Mouse (Mus musculus): ENCODE results near the gene Pitpnc1. TPM values are rescaled to one million over a fixed set of nuclear protein-coding genes. Genes with fewer than 3 reads are reported as not detected.

Gene Pitpnc1
- total RNA-seq, 2 experiments from 2014 or later, result 59.4 to 114 TPM

DNA sequence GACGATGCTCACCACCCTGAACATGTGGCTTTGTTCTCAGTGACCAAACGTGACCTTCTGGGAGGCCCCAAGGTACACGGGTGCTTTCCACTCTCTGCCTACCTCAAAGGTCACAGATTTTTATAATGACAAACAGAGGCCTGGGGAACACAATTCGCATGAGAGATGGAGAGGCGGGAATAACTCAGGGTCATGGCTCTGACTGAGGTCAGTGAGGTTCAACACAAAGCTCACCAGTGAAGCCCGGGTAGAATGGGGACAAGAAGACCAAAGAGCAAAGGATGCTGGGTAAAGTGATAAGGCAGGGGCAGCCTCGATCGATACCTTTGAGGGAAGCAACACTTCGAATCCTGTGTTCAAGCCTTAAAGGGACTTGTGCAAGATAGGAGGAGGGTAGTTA is 206.7 kb downstream of the Pitpnc1 start:
- intact Hi-C loops (cut with DNase I), result no loop called here

GRCm38 (mm10) chr11:107259428-107259827 is 211.1 kb downstream of the Pitpnc1 start:
- H3K27ac ChIP-seq, result no peak overlapping the region
- TF ChIP-seq CTCF (IDR thresholded peaks at IDR 0.05), result no peak
- H3K4me3 ChIP-seq, result no peak overlapping the region
- no peak for DNase-seq
- intact Hi-C loops (cut with DNase I), result no loop called here

More for the DNA sequence above, 206.7 kb downstream of the Pitpnc1 start:
- H3K27ac ChIP-seq, result peak overlapping the region; percentile 9
- TF ChIP-seq CTCF (IDR thresholded peaks at IDR 0.05), result no peak
- no peak overlapping the region for H3K4me3 ChIP-seq
- DNase-seq, result no peak

DNA sequence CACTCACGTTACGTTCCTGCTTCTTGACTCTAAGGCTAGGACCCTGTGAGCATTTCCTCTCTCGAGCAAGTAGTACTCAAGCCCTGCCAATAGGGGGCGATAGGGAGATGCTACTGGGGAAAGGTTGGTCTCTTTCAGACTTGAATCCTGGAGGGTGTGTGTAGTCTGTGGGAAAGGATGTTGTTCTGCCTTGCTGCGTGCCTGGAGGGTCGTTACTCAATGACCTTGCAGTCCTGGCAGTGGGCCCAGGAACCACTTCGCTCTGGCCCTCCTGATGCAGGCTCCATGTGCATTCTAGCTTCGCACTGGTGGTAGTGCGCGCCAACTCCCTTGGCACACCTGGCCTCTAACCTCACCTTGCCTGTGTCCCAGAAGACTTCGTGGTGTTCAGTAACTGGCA is 215.3 kb downstream of the Pitpnc1 start:
- peak; percentile 63 for DNase-seq
- H3K27ac ChIP-seq, result peak overlapping the region; percentile 35; the same call in 1 of the 2 replicates
- H3K4me3 ChIP-seq, result no peak overlapping the region
- peak; percentile 54 for TF ChIP-seq CTCF (IDR thresholded peaks at IDR 0.05)
- intact Hi-C loops (cut with DNase I), result no loop called here

DNA sequence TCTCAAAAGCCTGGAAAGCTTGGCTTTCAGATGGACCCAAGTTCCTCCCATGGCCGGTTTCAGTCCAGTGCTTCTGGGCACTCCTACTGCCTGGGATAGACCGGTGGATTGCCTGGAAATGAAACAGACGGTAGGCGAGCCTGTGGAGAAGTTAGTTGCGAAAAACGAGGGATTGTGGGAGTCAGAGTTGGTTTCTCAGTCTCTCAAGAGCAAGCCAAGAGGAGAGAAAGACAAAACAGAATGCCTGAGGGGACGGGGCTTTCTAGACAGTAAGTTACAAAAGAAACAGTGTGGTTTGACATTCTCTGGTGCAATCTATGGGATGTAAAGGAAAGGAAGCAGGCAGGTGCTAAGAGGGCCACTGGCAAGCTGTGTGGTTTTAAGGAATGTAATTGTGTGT is 216.3 kb downstream of the Pitpnc1 start:
- no peak for DNase-seq
- TF ChIP-seq CTCF (IDR thresholded peaks at IDR 0.05), result no peak
- peak overlapping the region; percentile 16; the same call in 1 of the 2 replicates for H3K27ac ChIP-seq
- intact Hi-C loops (cut with DNase I), result no loop called here
- no peak overlapping the region for H3K4me3 ChIP-seq

GRCm38 (mm10) chr11:107252026-107252425 is 218.5 kb downstream of the Pitpnc1 start:
- H3K4me3 ChIP-seq, result no peak overlapping the region
- intact Hi-C loops (cut with DNase I), result no loop called here
- DNase-seq, result no peak
- TF ChIP-seq CTCF (IDR thresholded peaks at IDR 0.05), result no peak
- peak overlapping the region; percentile 84 for H3K27ac ChIP-seq

DNA sequence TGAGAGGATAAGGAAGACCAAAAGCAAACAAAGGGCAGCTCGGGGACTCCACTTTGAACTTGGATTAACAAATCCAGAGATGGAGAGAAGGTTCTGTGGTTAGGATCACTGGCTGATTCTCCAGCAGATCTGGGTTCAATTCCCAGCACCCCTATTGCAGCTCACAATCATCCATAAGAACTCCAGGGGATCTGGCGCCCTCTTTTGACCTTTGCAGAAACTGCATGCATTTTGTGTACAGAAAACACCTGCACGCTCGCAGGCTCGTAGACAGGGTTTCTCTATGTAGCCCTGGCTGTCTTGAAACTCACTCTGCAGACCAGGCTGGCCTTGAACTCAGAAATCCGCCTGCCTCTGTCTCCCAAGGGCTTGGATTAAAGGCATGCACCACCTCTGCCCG is 219.0 kb downstream of the Pitpnc1 start:
- intact Hi-C loops (cut with DNase I), result no loop called here
- no peak for DNase-seq
- no peak overlapping the region for H3K4me3 ChIP-seq
- peak; percentile 46 for TF ChIP-seq CTCF (IDR thresholded peaks at IDR 0.05)
- peak overlapping the region; percentile 84 for H3K27ac ChIP-seq

DNA sequence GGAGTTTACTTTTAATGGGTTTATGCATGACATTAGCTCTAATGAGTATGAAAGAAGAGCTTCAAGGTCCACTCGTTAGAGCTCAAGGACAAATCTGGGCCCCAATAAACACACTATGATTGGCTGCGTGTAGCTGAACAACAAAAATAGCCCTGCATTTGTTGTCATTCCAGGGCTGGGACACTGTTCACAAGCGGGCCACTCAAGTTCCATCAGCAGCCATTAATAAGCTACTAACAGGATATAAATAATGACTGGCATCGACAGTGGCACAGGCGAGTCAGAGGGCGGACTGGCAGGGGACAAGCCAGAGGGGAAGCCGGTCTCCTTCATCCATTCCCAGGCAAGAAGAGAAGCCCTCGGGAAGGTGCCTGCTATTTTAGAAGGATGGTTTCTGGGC is 219.6 kb downstream of the Pitpnc1 start:
- no peak overlapping the region for H3K4me3 ChIP-seq
- no peak for TF ChIP-seq CTCF (IDR thresholded peaks at IDR 0.05)
- peak overlapping the region; percentile 84 for H3K27ac ChIP-seq
- intact Hi-C loops (cut with DNase I), result no loop called here
- peak; percentile 55 for DNase-seq

GRCm38 (mm10) chr11:107248753-107249152 is 221.7 kb downstream of the Pitpnc1 start:
- Histone ChIP-seq H3K27ac (peak overlapping the region; percentile 84), H3K4me3 (no peak overlapping the region)
- TF ChIP-seq CTCF (IDR thresholded peaks at IDR 0.05), result no peak
- intact Hi-C loops (cut with DNase I), result no loop called here
- DNase-seq, result peak; percentile 58

GRCm38 (mm10) chr11:107245657-107246056 is 224.8 kb downstream of the Pitpnc1 start:
- TF ChIP-seq CTCF (IDR thresholded peaks at IDR 0.05), result peak; percentile 10; the same call in 1 of the 2 replicates
- no peak for DNase-seq
- intact Hi-C loops (cut with DNase I), result no loop called here
- H3K4me3 ChIP-seq, result no peak overlapping the region
- no peak overlapping the region for H3K27ac ChIP-seq

GRCm38 (mm10) chr11:107243126-107243525 is 227.4 kb downstream of the Pitpnc1 start:
- Histone ChIP-seq H3K4me3 (no peak overlapping the region), H3K27ac (no peak overlapping the region)
- intact Hi-C loops (cut with DNase I), result no loop called here
- no peak for TF ChIP-seq CTCF (IDR thresholded peaks at IDR 0.05)
- DNase-seq, result no peak

DNA sequence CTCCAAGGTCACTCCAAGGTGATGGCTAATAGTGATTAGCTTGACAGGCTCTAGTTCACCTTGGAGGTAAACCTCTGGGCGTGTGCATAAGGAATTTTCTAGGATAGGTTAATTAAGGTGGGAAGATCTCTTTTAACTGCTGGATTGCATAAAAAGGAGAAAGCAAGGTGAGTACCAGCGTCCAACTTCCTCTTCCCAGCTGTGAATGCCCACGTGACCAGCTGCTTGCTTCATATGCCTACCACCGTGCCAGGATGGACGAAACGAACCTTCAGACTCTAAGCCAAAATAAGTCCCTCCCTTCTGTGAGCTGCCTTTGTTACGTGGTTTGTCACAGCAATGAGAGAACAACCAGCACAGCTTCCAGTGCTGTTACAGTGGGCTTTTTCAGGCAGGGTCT is 228.8 kb downstream of the Pitpnc1 start:
- Histone ChIP-seq H3K4me3 (no peak overlapping the region), H3K27ac (no peak overlapping the region; the same call in 1 of the 2 replicates)
- intact Hi-C loops (cut with DNase I), result no loop called here
- no peak for TF ChIP-seq CTCF (IDR thresholded peaks at IDR 0.05)
- no peak for DNase-seq

GRCm38 (mm10) chr11:107238506-107238905 is 232.0 kb downstream of the Pitpnc1 start:
- H3K27ac ChIP-seq, result no peak overlapping the region
- intact Hi-C loops (cut with DNase I), result no loop called here
- no peak for DNase-seq
- H3K4me3 ChIP-seq, result no peak overlapping the region
- no peak for TF ChIP-seq CTCF (IDR thresholded peaks at IDR 0.05)

- TF ChIP-seq CTCF (IDR thresholded peaks at IDR 0.05), result no peak
- DNase-seq, result no peak
- Histone ChIP-seq H3K4me3 (no peak overlapping the region), H3K27ac (no peak overlapping the region)
- intact Hi-C loops (cut with DNase I), result no loop called here
These were observed 233.0 kb downstream of the Pitpnc1 start for GRCm38 (mm10) chr11:107237532-107237931.

GRCm38 (mm10) chr11:107233252-107233890 is 237.1 kb downstream of the Pitpnc1 start:
- no peak for DNase-seq
- TF ChIP-seq CTCF (IDR thresholded peaks at IDR 0.05), result no peak
- intact Hi-C loops (cut with DNase I), result no loop called here
- H3K27ac ChIP-seq, result peak overlapping the region; percentile 84
- no peak overlapping the region for H3K4me3 ChIP-seq

Data from gastrocnemius, adult 2 months (tissue).